Mouse (Mus musculus) heart, postnatal 0 days (tissue): ENCODE results near the gene Zfp945.

ENCODE experiments used
- CTCF ChIP-seq: IDR thresholded peaks from 2 replicates; pipeline ENCODE4 v1.5.1; 2016; ENCODE audit warnings: antibody characterized with exemption, control low read depth, low read depth
- EP300 ChIP-seq: IDR thresholded peaks from 2 replicates; pipeline ENCODE4 v1.6.1; 2016; ENCODE audit warnings: antibody characterized with exemption, low read depth

- TF ChIP-seq CTCF: no peak
- TF ChIP-seq EP300: no peak
Measured at GRCm38 (mm10) chr17:22818199-22818595, 48.7 kb downstream of the Zfp945 start.
